Mouse (Mus musculus): ENCODE measurements at regions not wholly inside any gene's neighbourhood (a gene's known extent, or its start where the extent isn't known, plus 50 kb on each side); places are given as distances from the start of the nearest gene placed in this dataset.

GRCm38 (mm10) chr1:62872771-62873170 lies 169.7 kb downstream of the Nrp2 start:
- no peak for DNase-seq (ENCODE audit: extremely low read depth, low read depth, low spot score)

GRCm38 (mm10) chr1:62875631-62876030 lies 172.5 kb downstream of the Nrp2 start:
- DNase-seq (ENCODE audit: extremely low read depth, low read depth, low spot score): no peak

GRCm38 (mm10) chr1:62876685-62877084 lies 173.6 kb downstream of the Nrp2 start:
- DNase-seq (ENCODE audit: extremely low read depth, low read depth, low spot score): no peak

- no peak for DNase-seq (ENCODE audit: extremely low read depth, low read depth, low spot score)
These were observed 177.8 kb downstream of the Nrp2 start for GRCm38 (mm10) chr1:62880882-62881291.

- DNase-seq (ENCODE audit: extremely low read depth, low read depth, low spot score): peak; percentile 90
These were observed 178.4 kb downstream of the Nrp2 start for GRCm38 (mm10) chr1:62881477-62881876.

GRCm38 (mm10) chr1:62882028-62882427 lies 178.9 kb downstream of the Nrp2 start:
- DNase-seq (ENCODE audit: extremely low read depth, low read depth, low spot score): peak; percentile 84

GRCm38 (mm10) chr1:62884876-62885480 lies 181.9 kb downstream of the Nrp2 start:
- no peak for DNase-seq (ENCODE audit: extremely low read depth, low read depth, low spot score)

GRCm38 (mm10) chr1:62887585-62888483 lies 184.7 kb downstream of the Nrp2 start:
- no peak for DNase-seq (ENCODE audit: extremely low read depth, low read depth, low spot score)

GRCm38 (mm10) chr1:62901375-62901774 lies 198.3 kb downstream of the Nrp2 start:
- no peak for DNase-seq (ENCODE audit: extremely low read depth, low read depth, low spot score)

GRCm38 (mm10) chr1:62901871-62902270 lies 198.8 kb downstream of the Nrp2 start:
- DNase-seq (ENCODE audit: extremely low read depth, low read depth, low spot score): no peak

- no peak for DNase-seq (ENCODE audit: extremely low read depth, low read depth, low spot score)
These were observed 199.9 kb downstream of the Nrp2 start for GRCm38 (mm10) chr1:62902931-62903453.

GRCm38 (mm10) chr1:62905739-62906138 lies 202.7 kb downstream of the Nrp2 start:
- no peak for DNase-seq (ENCODE audit: extremely low read depth, low read depth, low spot score)

GRCm38 (mm10) chr1:62907243-62907642 lies 204.2 kb downstream of the Nrp2 start:
- no peak for DNase-seq (ENCODE audit: extremely low read depth, low read depth, low spot score)
